Mouse (Mus musculus): ENCODE results near the gene Catsperz. TPM values are rescaled to one million over a fixed set of nuclear protein-coding genes. Genes with fewer than 3 reads are reported as not detected.

Catsperz gene
- 0.65 and 0.76 TPM in 2 replicates for polyA plus RNA-seq (2015; fragmentation: Nextera tagmentation; extraction: Ambion mirVana)

- ATAC-seq: no peak
- peak within 1 kb of the TSS; percentile 47 for H3K4me2 ChIP-seq (replicated peaks; ENCODE audit: low read depth)
- no peak within 1 kb of the TSS for H3K27ac ChIP-seq (ENCODE audit: low read depth, low read length)
- no peak for TF ChIP-seq CTCF (IDR thresholded peaks at IDR 0.05; ENCODE audit: low read depth)
- peak within 1 kb of the TSS; percentile 27 for H3K4me3 ChIP-seq (ENCODE audit: low read depth, low read length)
- H3K9me3 ChIP-seq (ENCODE audit: control insufficient read depth): no peaks in the 10 kb centered on the region
- H3K27me3 ChIP-seq (replicated peaks; ENCODE audit: control insufficient read depth, insufficient read depth, low read length): peaks cover 37% of the 10 kb centered on the region
- 5% methylated on average over 9 of the region's 9 CpGs for WGBS
- H3K4me1 ChIP-seq (replicated peaks; ENCODE audit: control insufficient read depth, insufficient read depth, low read length): peaks cover 7% of the 10 kb centered on the region; the same call in 1 of the 2 replicates
- no peaks in the 10 kb centered on the region for H3K36me3 ChIP-seq (ENCODE audit: control insufficient read depth, insufficient read depth)
- H3K9ac ChIP-seq (ENCODE audit: low read depth, low read length): no peak within 1 kb of the TSS
These were observed at the start of gene Catsperz for GRCm38 (mm10) chr19:6925307-6925573. Catsperz (minus strand) TSS chr19:6925380.

- peak; percentile 44 for ATAC-seq
- no peaks in the 10 kb centered on the region for H3K9me3 ChIP-seq (ENCODE audit: control insufficient read depth)
- peak within 1 kb of the TSS; percentile 88 for H3K4me2 ChIP-seq (replicated peaks; ENCODE audit: low read depth)
- H3K4me1 ChIP-seq (replicated peaks; ENCODE audit: control insufficient read depth, insufficient read depth, low read length): peaks cover 14% of the 10 kb centered on the region
- peak within 1 kb of the TSS; percentile 59 for H3K4me3 ChIP-seq (ENCODE audit: low read depth, low read length)
- WGBS: under 1% methylated on average over 65 of the region's 84 CpGs
- peak within 1 kb of the TSS; percentile 69 for H3K9ac ChIP-seq (ENCODE audit: low read depth, low read length)
- H3K36me3 ChIP-seq (ENCODE audit: control insufficient read depth, insufficient read depth): peaks cover 8% of the 10 kb centered on the region; the same call in 1 of the 2 replicates
- H3K27ac ChIP-seq (ENCODE audit: low read depth, low read length): peak within 1 kb of the TSS; percentile 88
- H3K27me3 ChIP-seq (replicated peaks; ENCODE audit: control insufficient read depth, insufficient read depth, low read length): no peaks in the 10 kb centered on the region
- TF ChIP-seq CTCF (IDR thresholded peaks at IDR 0.05; ENCODE audit: low read depth): no peak
These were observed 49.3 kb upstream of the Catsperz start, which contains the start of gene Ppp1r14b for GRCm38 (mm10) chr19:6974211-6975205. Ppp1r14b (plus strand) TSS chr19:6974968.

GRCm38 (mm10) chr19:6973581-6974190, 48.5 kb upstream of the Catsperz start:
- ATAC-seq: no peak
- Histone ChIP-seq H3K9ac (ENCODE audit: low read depth, low read length) (no peak overlapping the region), H3K27ac (ENCODE audit: low read depth, low read length) (no peak overlapping the region), H3K36me3 (ENCODE audit: control insufficient read depth, insufficient read depth) (peaks cover 8% of the 10 kb centered on the region; the same call in 1 of the 2 replicates), H3K9me3 (ENCODE audit: control insufficient read depth) (no peaks in the 10 kb centered on the region), H3K4me3 (ENCODE audit: low read depth, low read length) (peak overlapping the region; percentile 59), H3K4me2 (replicated peaks; ENCODE audit: low read depth) (peak overlapping the region; percentile 88), H3K27me3 (replicated peaks; ENCODE audit: control insufficient read depth, insufficient read depth, low read length) (no peaks in the 10 kb centered on the region), H3K4me1 (replicated peaks; ENCODE audit: control insufficient read depth, insufficient read depth, low read length) (peaks cover 14% of the 10 kb centered on the region)
- 38% methylated on average over 12 of the region's 12 CpGs for WGBS
- TF ChIP-seq CTCF (IDR thresholded peaks at IDR 0.05; ENCODE audit: low read depth): no peak

- ATAC-seq: no peak
- no peak overlapping the region for H3K4me2 ChIP-seq (replicated peaks; ENCODE audit: low read depth)
- no peak for TF ChIP-seq CTCF (IDR thresholded peaks at IDR 0.05; ENCODE audit: low read depth)
- no peaks in the 10 kb centered on the region for H3K9me3 ChIP-seq (ENCODE audit: control insufficient read depth)
- peaks cover 7% of the 10 kb centered on the region; the same call in 1 of the 2 replicates for H3K36me3 ChIP-seq (ENCODE audit: control insufficient read depth, insufficient read depth)
- WGBS: 72% methylated on average over 13 of the region's 13 CpGs
- H3K4me1 ChIP-seq (replicated peaks; ENCODE audit: control insufficient read depth, insufficient read depth, low read length): peaks cover 14% of the 10 kb centered on the region
- H3K9ac ChIP-seq (ENCODE audit: low read depth, low read length): no peak overlapping the region
- no peaks in the 10 kb centered on the region for H3K27me3 ChIP-seq (replicated peaks; ENCODE audit: control insufficient read depth, insufficient read depth, low read length)
- H3K27ac ChIP-seq (ENCODE audit: low read depth, low read length): peak overlapping the region; percentile 21; the same call in 1 of the 2 replicates
- no peak overlapping the region for H3K4me3 ChIP-seq (ENCODE audit: low read depth, low read length)
These were observed 47.2 kb upstream of the Catsperz start for GRCm38 (mm10) chr19:6972247-6972917.

GRCm38 (mm10) chr19:6971644-6972043, 46.5 kb upstream of the Catsperz start:
- no peak overlapping the region; the same call in 1 of the 2 replicates for H3K4me2 ChIP-seq (replicated peaks; ENCODE audit: low read depth)
- H3K36me3 ChIP-seq (ENCODE audit: control insufficient read depth, insufficient read depth): peaks cover 3% of the 10 kb centered on the region; the same call in 1 of the 2 replicates
- no peaks in the 10 kb centered on the region for H3K27me3 ChIP-seq (replicated peaks; ENCODE audit: control insufficient read depth, insufficient read depth, low read length)
- no peaks in the 10 kb centered on the region for H3K9me3 ChIP-seq (ENCODE audit: control insufficient read depth)
- no peak overlapping the region for H3K27ac ChIP-seq (ENCODE audit: low read depth, low read length)
- peaks cover 14% of the 10 kb centered on the region for H3K4me1 ChIP-seq (replicated peaks; ENCODE audit: control insufficient read depth, insufficient read depth, low read length)
- no peak for ATAC-seq
- no peak for TF ChIP-seq CTCF (IDR thresholded peaks at IDR 0.05; ENCODE audit: low read depth)
- H3K4me3 ChIP-seq (ENCODE audit: low read depth, low read length): no peak overlapping the region
- no peak overlapping the region for H3K9ac ChIP-seq (ENCODE audit: low read depth, low read length)
- 22% methylated on average over 6 of the region's 6 CpGs for WGBS

All from intestine, postnatal 0 days (tissue).